Mouse (Mus musculus) kidney, postnatal 4 days (tissue): ENCODE measurements around the gene E330009J07Rik.

Experiments used
- DNase-seq, 2 experiments: peaks; one replicate each; pipeline ENCODE4 v3.0.0; 2021; ENCODE audit warnings: mixed read lengths in 2 of 2

The E330009J07Rik gene

DNA sequence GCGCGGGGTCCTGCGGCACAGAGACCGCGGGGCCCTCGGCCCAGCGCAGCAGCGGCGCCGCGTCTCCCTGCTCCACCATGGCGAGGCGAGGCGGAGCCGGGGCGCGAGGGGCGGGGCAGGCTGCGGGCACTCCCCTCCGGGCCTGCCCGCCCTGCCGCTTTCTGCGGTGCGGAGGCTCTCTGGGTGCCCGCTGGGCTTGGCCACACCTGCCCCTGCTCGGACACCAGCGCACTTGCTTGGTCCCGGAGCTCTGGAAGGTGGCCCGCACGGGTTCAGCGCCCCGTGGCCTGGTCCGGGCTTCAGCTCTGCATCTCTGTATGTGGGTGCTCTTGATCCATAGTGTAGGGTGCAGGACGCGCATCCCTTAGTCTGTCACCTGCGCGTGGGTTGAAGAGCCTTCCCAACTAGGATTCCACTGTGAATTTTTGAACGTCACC is at the start of gene E330009J07Rik:
Gene E330009J07Rik, minus strand, starts transcription at position 89 of the 437 bp plus-strand sequence.
- peak; percentile 86 to 91 for DNase-seq

GRCm38 (mm10) chr6:40482318-40482717 is 46.4 kb upstream of the E330009J07Rik start:
- DNase-seq: no peak

DNA sequence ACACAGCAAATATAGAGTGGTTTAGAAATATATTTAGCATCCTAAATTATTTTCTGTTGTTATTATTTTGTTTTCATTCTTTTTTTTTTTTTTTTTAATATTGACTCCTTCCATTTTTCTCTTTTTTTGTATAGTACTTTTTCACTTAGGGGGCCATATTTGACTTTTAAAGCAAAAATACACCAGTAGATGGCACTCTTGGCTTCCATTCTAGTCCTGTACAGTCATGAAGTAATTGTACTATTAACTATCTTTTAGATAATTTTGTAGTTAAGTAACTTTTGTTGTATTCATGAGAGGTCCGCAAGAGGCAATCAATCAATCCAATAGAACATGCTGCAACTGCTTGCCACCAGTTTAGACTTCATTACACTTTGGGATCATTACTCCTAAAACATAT is 43.8 kb upstream of the E330009J07Rik start:
- DNase-seq: no peak

DNA sequence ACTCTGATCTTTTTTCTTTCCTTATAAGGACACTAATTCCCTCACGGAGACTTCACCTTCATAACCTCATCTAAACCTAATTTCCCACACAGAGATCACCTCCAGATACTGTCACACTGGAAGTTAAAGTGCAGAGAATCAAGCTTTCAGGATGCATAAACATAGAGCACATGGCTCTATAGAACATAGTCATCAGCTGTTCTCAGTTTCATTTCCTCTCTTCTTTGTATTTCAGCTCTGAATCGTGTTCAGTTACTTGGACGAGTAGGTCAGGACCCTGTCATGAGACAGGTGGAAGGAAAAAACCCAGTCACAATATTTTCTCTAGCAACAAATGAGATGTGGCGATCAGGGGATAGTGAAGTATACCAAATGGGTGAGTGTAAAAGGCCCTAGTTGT is 40.2 kb upstream of the E330009J07Rik start:
- no peak for DNase-seq

DNA sequence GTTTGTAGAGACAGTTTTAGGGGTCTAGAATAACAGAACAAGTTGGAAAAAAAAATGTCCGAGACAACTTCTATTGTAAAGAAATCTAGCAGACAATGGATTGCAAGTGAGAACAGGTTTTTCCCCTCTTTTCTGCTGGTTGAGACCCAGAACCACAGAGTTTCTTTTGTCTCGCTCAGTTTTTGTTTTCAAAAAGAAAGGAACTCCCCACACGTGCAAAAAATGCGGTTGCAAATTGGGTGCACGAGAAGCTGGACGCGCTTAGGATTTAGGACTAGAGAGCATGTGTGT is 35.7 kb upstream of the E330009J07Rik start:
- DNase-seq: peak in 1 of 2 experiments; percentile 4

DNA sequence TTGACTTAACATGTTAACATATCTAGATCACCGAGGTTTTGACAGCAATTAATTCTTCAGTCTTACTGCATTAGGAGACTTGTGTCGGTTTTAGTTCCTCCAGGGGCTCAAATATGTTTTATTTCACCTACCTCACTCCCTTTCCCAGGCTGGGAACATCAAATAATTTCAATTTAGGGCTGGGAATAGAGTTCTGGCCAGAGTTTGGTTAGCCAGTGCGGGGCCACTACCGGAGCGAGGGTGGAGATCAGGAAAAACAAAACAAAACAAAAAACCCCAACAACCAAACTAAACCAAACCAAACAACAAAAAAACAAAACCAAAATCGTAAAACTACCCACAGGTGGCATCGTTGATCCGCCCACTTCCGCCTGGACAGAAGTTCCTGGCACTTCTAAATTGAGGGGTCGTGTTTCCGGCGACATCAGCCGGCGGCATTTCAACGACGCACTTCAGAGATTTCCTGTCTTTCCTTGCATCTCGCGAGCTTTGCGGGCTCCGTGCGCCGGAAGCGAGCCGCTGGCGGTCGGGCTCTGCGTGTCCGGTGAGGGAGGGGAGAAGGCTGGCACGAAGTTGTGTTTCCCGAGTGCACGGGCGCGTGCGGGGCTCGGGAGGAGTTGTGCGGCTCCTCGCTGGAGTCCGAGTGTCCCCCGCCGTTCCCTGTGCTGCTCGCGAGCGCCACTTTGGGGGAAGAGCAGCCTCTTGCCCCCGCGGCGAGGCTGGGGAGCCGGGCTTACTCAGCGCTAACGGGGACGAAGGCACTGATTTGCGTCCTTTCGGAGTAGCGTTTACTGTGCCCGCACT is 35.2 kb upstream of the E330009J07Rik start, which contains the start of gene Ssbp1:
Gene Ssbp1, plus strand, starts transcription at position 437 of the 804 bp plus-strand sequence.
- DNase-seq: peak; percentile 93 to 96

DNA sequence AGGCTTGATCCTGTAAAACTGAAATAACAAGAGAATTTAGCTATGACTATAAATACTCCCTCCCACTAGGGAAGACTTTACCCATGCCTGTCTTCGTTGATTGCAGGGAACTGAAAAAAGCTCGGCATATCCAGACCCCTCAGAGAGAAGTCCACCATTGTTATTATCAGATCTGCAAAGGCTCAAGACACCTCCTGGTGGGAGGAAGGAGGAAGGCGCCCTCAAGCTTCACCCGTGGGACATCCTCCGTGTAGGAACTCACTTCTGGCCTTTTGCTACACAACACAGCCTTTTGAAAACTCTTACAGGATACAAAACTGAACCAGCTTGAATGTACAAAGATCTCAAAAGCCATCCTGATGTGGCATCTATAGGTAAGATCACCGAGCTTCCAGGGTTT is 29.8 kb upstream of the E330009J07Rik start:
- peak; percentile 19 to 20 for DNase-seq

- DNase-seq: peak in 1 of 2 experiments; percentile 3
Measured at GRCm38 (mm10) chr6:40454436-40455041, 18.6 kb upstream of the E330009J07Rik start.

GRCm38 (mm10) chr6:40448626-40449025 is 12.7 kb upstream of the E330009J07Rik start:
- no peak for DNase-seq

- no peak for DNase-seq
Measured at GRCm38 (mm10) chr6:40443281-40443928, 7.5 kb upstream of the E330009J07Rik start.

GRCm38 (mm10) chr6:40441755-40442154 is 5.8 kb upstream of the E330009J07Rik start:
- no peak for DNase-seq

DNA sequence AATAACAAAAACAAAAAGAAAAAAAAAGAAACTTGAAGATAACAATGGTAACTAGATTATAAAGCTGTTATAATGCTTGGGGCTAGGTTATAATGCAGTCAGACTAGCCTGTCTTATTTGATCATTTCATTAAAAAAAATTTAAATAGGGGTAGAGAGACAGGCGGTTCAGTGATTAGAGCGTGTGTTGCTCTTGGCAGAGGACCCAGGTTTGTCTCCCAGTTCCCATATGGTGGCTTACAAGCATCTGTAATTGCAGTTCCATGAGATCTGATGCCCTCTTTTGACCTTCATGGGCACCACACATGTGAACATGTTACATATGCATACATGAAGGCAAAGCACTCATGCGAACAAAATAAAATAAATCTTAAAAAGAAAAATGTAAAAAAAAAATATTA is 5.3 kb upstream of the E330009J07Rik start:
- no peak for DNase-seq

GRCm38 (mm10) chr6:40439731-40440130 is 3.8 kb upstream of the E330009J07Rik start:
- DNase-seq: no peak

DNA sequence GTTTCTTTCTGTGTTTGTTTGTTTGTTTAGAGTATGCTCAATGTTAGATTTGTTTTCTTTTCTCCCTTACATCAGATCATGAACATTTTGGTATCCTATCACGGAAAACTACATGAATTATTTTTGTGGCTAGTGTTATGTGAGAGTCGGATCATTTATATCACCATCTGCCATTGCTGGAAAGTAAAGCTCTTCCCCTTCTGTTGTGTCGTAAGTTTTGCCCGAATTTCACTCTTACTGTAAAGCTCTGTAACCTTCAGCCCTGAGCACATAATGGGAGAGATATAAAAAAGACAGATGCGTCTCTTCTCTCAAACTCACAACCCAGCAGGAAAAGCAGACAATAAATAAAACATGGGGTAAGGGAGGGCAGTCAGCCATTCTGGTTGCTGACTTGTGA is 3.0 kb upstream of the E330009J07Rik start, which contains the start of gene Wee2:
Gene Wee2, plus strand, starts transcription at position 153 of the 400 bp plus-strand sequence.
- DNase-seq: no peak

DNA sequence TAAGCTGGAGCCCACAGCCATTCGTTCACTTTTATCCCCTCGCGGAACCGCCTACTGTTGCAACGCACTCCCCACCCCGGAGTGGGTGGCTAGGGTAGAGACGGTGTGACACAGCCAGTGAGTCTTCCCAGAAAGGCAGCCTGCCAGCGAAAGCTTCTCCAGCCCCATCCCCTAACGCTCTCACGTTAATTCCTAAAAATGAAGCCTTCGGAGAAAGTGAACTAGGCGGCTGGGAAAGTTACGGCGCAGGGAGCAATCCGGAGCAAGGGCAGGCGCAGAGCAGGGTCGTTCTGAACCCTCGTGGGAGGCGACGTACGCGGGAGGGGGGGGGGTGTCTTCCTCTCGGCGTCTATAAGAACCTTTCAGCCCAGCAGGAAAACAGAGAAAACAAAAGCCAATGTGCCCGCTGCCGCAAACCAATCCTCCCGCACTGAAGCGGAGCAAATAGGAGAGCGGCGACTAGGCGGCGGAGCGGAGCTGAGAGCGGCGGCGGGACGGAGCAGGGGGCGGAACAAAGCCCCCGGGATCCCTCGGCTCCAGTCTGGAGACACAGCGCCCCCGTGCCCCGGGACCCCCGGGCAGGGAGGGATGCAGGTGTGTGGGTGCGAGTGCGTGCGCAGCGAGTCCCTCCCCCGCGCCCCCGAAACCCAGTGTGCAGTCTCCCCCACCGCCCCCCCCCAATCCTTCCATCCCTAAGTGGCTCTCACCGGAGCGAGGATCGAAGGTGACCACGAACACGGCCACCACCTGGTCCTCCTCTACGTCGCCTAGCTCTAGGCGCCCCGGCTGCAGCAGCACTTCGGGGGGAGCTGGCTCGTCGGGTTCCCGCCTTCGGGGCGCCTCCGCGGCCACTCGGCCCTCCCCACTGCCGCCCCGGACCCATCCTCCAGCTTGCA is 536 bp downstream of the E330009J07Rik start:
- DNase-seq: peak; percentile 54 to 72

- no peak for DNase-seq
Measured at GRCm38 (mm10) chr6:40434697-40435096, 1.2 kb downstream of the E330009J07Rik start.

GRCm38 (mm10) chr6:40432346-40433275 is 3.3 kb downstream of the E330009J07Rik start:
- no peak for DNase-seq

DNA sequence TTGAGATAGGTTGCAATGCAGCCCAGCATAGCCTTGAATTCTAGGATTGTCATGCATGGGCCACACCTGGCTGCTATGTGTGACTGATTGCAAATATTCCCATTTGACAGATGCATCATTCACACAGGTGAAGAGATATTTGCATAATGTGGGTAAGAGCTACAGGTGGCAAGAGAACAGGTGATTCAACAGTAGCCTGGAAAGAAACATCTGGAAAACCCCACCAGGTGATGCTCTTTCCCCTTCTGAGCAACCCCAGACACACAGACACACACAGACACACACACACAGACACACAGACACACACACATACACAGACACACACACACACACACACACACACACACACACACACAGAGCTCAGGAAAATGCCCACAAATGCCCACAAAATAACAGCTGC is 4.1 kb downstream of the E330009J07Rik start:
- DNase-seq: no peak

- no peak for DNase-seq
Measured at GRCm38 (mm10) chr6:40431356-40431755, 4.6 kb downstream of the E330009J07Rik start.

- no peak for DNase-seq
Measured at GRCm38 (mm10) chr6:40430878-40431277, 5.1 kb downstream of the E330009J07Rik start.

- no peak for DNase-seq
Measured at GRCm38 (mm10) chr6:40430251-40430650, 5.7 kb downstream of the E330009J07Rik start.
